Mouse (Mus musculus) midbrain, embryonic 10.5 days (tissue): ENCODE measurements around the gene Cox4i1. TPM values are rescaled to one million over a fixed set of nuclear protein-coding genes. Genes with fewer than 3 reads are reported as not detected.

Source experiments
- DNase-seq: peaks from one replicate; pipeline ENCODE4 v3.0.0-alpha.2; 2017; ENCODE audit warnings: low spot score
- H3K27ac ChIP-seq: fragments of 300-500 bp; sonication (generic); replicated peaks from 2 replicates; pipeline ENCODE4 v1.5.1; 2016; ENCODE audit warnings: mild to moderate bottlenecking
- H3K27me3 ChIP-seq: fragments of 300-500 bp; sonication (generic); 2 replicates; pipeline ENCODE4 v1.6.1; 2016; ENCODE audit warnings: low read depth, mild to moderate bottlenecking; ENCODE audit not compliant: poor library complexity, severe bottlenecking
- H3K36me3 ChIP-seq: fragments of 300-500 bp; sonication (generic); 2 replicates; pipeline ENCODE4 v1.6.1; 2016; ENCODE audit warnings: mild to moderate bottlenecking, moderate library complexity
- H3K4me1 ChIP-seq: fragments of 300-500 bp; sonication (generic); 2 replicates; pipeline ENCODE4 v1.6.1; 2016
- H3K4me3 ChIP-seq: fragments of 300-500 bp; sonication (generic); 2 replicates; pipeline ENCODE4 v1.5.1; 2016; ENCODE audit warnings: mild to moderate bottlenecking, moderate library complexity
- H3K9me3 ChIP-seq: fragments of 300-500 bp; sonication (generic); replicated peaks from 2 replicates; pipeline ENCODE4 v1.6.1; 2016; ENCODE audit warnings: mild to moderate bottlenecking
- WGBS: fragments of 180-500 bp; shearing (Covaris S2); methylation state at CpG from one replicate; pipeline ENCODE4 v1.1.7; 2016; 5-methylcytosine and 5-hydroxymethylcytosine counted together
- polyA plus RNA-seq: library from polyadenylated mRNA; unstranded; fragments of >200 nt; fragmentation: Nextera tagmentation; extraction: Ambion mirVana; gene quantifications from 2 replicates; pipeline ENCODE4 v1.2.1, GENCODE M21; 2016

Gene Cox4i1
- polyA plus RNA-seq, 1 experiment from 2014 or later = 963 TPM

DNA sequence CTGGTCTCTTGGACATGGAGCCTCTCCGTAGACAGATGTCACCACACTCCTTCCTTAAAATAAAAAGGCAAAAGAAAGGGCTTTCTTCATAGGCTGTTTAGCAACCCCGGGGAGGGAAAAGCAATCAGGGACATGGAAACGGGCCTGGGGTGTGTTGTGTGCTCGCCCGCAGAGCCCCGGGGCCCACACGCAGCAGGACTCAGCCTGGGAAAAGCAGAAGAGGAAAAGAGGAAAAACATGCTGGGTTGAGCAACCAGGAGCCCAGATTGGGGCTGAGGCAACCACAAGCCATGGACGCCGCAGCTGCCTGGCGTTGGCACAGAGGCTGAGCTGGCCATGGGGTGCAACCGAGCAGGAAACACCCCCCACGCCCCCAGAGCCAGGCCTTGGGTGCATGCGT, 18.0 kb downstream of the Cox4i1 start:
- Histone ChIP-seq H3K27me3 (peaks cover 29% of the 10 kb centered on the region), H3K36me3 (no peaks in the 10 kb centered on the region), H3K4me3 (no peak overlapping the region), H3K27ac (0 out of 2 replicates have a peak overlapping the region, but pooled peaks have one; percentile 19), H3K4me1 (peaks cover 10% of the 10 kb centered on the region; the same call in 1 of the 2 replicates), H3K9me3 (no peaks in the 10 kb centered on the region)
- DNase-seq = no peak
- WGBS = 82% methylated on average over 13 of the region's 13 CpGs

DNA sequence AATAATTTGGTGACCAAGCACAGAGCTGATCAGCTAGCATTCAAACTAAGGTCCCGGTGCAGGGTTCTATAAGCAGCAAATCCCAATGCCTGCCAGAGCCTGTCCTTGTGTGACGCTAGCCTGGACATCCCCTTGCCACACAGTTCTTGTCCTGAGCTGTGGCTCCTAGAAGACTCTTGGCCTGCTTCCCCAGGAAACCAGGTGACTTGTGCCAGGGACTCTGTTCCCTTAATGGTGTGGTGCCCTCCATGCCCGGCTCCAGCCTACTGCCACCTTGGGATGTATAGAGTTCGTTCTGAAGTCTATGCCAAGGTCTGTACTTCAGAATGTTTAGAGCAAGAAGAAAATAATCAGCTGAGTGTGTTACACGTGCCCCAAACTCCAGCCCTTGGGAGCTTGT, 18.6 kb downstream of the Cox4i1 start:
- Histone ChIP-seq H3K27ac (no peak overlapping the region), H3K9me3 (no peaks in the 10 kb centered on the region), H3K4me3 (no peak overlapping the region), H3K36me3 (no peaks in the 10 kb centered on the region), H3K4me1 (peaks cover 10% of the 10 kb centered on the region; the same call in 1 of the 2 replicates), H3K27me3 (peaks cover 29% of the 10 kb centered on the region)
- WGBS = 85% methylated on average over 5 of the region's 5 CpGs
- no peak for DNase-seq

DNA sequence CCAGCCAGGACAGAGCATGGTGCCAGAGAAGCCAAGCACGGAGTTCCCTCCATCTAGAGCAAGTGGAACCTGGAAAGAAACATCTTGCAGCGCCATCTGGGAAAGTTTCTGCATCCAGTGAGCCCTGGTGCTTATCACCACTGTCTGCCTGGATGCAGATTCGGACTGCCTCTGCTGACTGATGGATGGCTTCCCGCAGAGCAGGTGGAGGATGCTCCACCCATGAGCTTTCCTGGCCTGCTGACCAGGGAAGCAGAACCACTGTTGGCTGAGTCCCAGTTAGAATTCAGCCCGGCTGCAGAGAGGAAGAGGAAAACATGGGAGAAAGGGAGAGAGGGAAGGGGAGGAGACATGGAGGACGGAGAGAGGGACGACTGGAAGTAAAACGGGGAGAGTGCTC, 19.8 kb downstream of the Cox4i1 start:
- no peak overlapping the region for H3K4me3 ChIP-seq
- H3K36me3 ChIP-seq = no peaks in the 10 kb centered on the region
- 77% methylated on average over 8 of the region's 8 CpGs for WGBS
- no peak overlapping the region for H3K27ac ChIP-seq
- H3K9me3 ChIP-seq = no peaks in the 10 kb centered on the region
- DNase-seq = no peak
- H3K4me1 ChIP-seq = peaks cover 10% of the 10 kb centered on the region; the same call in 1 of the 2 replicates
- peaks cover 22% of the 10 kb centered on the region for H3K27me3 ChIP-seq

DNA sequence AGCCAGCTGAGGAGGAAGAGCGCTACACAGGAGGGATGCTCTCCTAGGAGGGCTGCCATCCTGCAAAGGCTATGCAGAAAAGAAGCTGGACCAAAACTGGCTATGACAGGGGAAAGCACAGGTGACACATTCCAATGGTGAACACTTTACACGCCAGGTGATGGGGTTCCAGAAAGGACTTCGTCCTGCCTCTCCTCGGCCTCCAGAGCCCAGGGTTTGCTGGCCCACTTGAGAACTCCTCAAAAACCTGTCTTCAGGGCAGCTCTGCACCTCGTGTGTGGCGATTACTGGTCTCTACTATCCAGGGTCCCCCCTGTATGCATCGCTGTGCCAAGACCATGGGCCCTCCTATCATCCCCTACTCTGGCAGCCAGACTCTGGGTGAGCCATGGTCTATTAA, 20.5 kb downstream of the Cox4i1 start:
- Histone ChIP-seq H3K9me3 (no peaks in the 10 kb centered on the region), H3K4me1 (peaks cover 10% of the 10 kb centered on the region; the same call in 1 of the 2 replicates), H3K27ac (no peak overlapping the region), H3K36me3 (no peaks in the 10 kb centered on the region), H3K27me3 (peaks cover 15% of the 10 kb centered on the region), H3K4me3 (no peak overlapping the region)
- WGBS = 91% methylated on average over 7 of the region's 7 CpGs
- no peak for DNase-seq

DNA sequence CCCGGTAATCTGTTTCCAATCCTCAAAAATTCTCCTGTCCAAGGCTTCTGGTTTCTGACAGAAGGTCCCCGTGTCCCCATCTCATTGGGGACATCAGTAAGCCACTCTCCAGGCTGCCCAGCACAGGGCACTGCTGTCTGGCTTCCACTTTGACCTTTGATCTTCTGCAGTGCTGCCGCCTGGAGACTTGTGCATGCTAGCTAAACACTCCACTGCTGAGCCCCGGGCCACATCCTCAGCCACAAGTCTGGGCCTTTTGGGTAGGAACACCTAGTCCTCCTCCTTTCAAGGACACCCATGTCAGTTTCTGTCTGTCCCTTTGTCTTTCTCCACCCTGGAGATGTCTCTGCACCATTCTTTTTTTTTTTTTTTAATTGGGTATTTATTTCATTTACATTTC, 24.9 kb downstream of the Cox4i1 start:
- Histone ChIP-seq H3K27me3 (peaks cover 4% of the 10 kb centered on the region), H3K4me3 (no peak overlapping the region), H3K27ac (no peak overlapping the region), H3K4me1 (peaks cover 14% of the 10 kb centered on the region; the same call in 1 of the 2 replicates), H3K9me3 (peaks cover 3% of the 10 kb centered on the region; the same call in 1 of the 2 replicates), H3K36me3 (no peaks in the 10 kb centered on the region)
- DNase-seq = no peak
- WGBS = 73% methylated on average over 4 of the region's 4 CpGs

DNA sequence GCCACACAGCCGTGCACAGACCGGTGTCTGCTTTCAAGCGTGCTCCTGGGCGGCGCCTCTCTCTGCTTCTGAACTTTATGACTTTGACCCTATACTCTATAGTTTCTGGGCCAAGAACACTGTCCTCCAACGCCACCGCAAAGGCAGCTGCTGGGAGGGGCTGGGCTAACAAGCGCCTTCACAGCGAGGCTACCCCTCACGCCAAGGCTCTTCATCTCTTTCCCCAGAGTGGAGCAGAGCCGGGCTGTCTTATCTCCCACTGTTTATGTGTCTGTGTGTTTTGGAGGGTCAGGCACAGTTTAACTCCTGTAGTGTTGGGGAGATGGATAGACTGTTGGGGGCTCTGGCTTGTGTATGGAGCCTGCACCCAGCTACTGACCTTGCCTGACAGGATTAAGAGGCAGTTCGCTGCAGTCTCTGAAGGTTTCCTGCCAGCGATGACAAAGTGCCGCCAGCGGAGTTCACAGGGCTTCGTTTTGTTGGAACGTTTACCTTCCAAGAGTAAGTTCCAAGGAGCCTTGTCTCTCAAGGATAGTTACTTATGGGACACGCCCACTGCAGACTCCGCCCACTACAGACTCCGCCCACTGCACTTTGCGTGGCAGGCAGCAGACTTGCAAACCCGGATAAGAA, 26.0 kb downstream of the Cox4i1 start:
- DNase-seq = peak; percentile 25
- WGBS = 60% methylated on average over 22 of the region's 22 CpGs
- H3K27me3 ChIP-seq = no peaks in the 10 kb centered on the region

DNA sequence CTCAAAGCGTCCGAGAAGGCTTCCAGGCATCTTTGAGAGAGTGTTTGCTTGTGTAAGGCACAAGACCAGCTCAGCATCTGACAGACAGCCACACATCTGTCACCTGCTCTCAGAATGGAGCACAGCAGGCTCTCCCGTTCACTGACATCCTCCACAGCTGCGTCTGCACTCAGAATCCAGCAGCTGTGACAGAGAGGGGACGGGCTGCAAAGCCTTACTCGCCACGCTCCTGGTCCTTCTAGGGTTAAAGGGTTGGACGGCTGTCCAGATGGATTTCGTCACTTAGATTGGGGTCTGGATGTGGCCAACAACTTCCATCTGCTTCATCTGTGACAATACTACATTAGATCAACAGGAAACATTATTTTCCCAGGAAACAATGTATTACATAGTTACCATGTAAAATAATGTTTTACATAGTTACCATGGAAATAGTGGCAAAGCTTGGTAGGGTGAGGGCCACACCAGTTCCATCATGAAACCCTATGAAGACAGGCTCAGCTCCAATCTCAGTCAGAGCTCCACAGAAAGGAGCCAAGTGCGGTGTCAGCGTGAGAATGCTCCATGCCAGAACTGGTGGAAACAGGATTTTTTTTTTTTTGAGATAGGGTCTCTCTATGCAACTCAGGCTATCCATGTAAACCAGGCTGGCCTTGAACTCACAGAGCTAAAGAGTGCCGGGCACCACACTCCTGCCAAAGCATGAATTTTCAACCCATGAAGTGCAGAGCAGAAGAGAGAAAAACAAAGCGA, 28.6 kb downstream of the Cox4i1 start:
- Histone ChIP-seq H3K27ac (0 out of 2 replicates have a peak overlapping the region, but pooled peaks have one; percentile 6), H3K27me3 (no peaks in the 10 kb centered on the region), H3K4me1 (peaks cover 14% of the 10 kb centered on the region; the same call in 1 of the 2 replicates), H3K9me3 (peaks cover 6% of the 10 kb centered on the region; the same call in 1 of the 2 replicates), H3K4me3 (no peak overlapping the region), H3K36me3 (no peaks in the 10 kb centered on the region)
- WGBS = 70% methylated on average over 13 of the region's 13 CpGs
- DNase-seq = peak; percentile 13

More for the DNA sequence above, 26.0 kb downstream of the Cox4i1 start:
- no peaks in the 10 kb centered on the region for H3K36me3 ChIP-seq
- peaks cover 14% of the 10 kb centered on the region; the same call in 1 of the 2 replicates for H3K4me1 ChIP-seq
- peaks cover 6% of the 10 kb centered on the region; the same call in 1 of the 2 replicates for H3K9me3 ChIP-seq
- no peak overlapping the region for H3K27ac ChIP-seq
- H3K4me3 ChIP-seq = no peak overlapping the region

DNA sequence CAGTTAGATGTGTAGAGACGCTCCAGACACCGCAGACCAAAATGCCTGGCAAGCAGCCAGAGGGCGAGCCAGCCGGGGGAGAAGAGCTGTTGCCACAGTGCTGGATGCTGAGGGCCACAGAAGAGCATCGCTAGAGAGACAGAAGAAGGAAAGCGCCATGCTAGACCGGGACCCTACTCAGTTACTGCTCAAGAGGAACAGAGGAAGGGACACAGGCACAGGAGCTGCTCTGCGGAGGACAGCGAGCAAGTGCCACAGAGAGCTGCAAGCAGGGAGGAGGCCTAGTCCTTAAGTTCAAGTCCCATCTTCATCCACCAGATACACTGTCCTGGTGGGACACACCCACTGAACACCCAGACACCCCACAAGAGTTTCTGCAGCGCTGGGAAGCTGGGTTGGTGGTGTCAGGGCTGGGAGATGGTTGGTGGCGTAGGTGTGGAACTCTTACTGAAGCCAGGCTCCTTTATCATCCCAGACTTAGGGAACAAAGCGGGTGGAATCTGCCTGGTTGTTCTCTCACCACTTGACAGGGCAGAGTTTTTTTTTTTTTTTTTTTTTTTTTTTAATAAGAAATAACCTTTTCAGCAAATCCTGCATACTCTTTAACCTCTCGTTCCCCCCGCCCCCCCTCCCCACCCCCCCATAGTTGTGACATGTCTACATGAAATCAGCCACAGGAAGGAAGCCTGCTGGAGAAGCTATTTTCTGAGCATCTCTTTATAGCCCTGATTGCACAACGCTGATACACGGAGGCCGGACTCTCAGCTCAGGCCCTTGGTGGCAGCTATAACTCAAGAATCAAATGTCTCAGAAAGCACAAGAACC, 29.3 kb downstream of the Cox4i1 start:
- Histone ChIP-seq H3K36me3 (no peaks in the 10 kb centered on the region), H3K4me1 (peaks cover 14% of the 10 kb centered on the region; the same call in 1 of the 2 replicates), H3K4me3 (no peak overlapping the region), H3K9me3 (peaks cover 6% of the 10 kb centered on the region; the same call in 1 of the 2 replicates), H3K27me3 (no peaks in the 10 kb centered on the region), H3K27ac (no peak overlapping the region)
- 88% methylated on average over 17 of the region's 17 CpGs for WGBS
- DNase-seq = no peak

DNA sequence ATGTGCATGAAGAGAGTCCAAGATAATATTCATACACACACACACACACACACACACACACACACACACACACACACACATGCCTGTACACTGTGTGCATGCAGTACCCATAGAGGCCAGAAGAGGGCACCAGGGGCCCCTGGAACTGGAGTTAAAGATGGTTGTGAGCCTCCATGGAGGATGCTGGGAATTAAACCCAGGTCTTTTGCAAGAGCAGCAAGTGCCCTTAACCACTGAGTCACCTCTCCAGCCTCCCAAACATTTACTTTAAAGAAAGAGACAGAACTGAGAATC, 29.9 kb downstream of the Cox4i1 start:
- H3K4me1 ChIP-seq = peaks cover 14% of the 10 kb centered on the region; the same call in 1 of the 2 replicates
- no peak for DNase-seq
- no peaks in the 10 kb centered on the region for H3K36me3 ChIP-seq

DNA sequence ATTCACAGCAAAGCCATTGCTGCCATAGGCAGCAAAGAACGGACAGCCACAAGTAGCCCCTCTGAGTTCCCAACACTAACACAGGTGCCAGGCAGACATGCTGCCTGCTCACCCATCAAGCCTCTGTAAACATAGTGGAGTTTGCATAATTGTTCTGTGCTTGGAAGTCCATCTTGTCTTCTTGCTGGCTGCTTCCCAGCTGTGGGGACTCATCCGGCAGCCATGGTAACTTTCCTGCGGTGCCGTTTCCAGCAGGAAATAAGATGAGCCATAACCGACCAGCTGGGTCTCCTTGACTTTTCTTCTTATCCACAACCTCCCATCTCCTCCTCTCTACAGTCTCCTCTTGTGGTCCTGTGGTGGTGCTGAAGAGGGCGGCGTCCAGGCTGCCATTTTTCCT, 30.4 kb downstream of the Cox4i1 start:
- Histone ChIP-seq H3K4me1 (peaks cover 14% of the 10 kb centered on the region; the same call in 1 of the 2 replicates), H3K27me3 (no peaks in the 10 kb centered on the region), H3K9me3 (peaks cover 6% of the 10 kb centered on the region; the same call in 1 of the 2 replicates), H3K4me3 (no peak overlapping the region), H3K36me3 (no peaks in the 10 kb centered on the region), H3K27ac (no peak overlapping the region)
- 91% methylated on average over 7 of the region's 7 CpGs for WGBS
- DNase-seq = no peak

More for the DNA sequence above, 29.9 kb downstream of the Cox4i1 start:
- Histone ChIP-seq H3K9me3 (peaks cover 6% of the 10 kb centered on the region; the same call in 1 of the 2 replicates), H3K27me3 (no peaks in the 10 kb centered on the region), H3K4me3 (no peak overlapping the region), H3K27ac (no peak overlapping the region)

DNA sequence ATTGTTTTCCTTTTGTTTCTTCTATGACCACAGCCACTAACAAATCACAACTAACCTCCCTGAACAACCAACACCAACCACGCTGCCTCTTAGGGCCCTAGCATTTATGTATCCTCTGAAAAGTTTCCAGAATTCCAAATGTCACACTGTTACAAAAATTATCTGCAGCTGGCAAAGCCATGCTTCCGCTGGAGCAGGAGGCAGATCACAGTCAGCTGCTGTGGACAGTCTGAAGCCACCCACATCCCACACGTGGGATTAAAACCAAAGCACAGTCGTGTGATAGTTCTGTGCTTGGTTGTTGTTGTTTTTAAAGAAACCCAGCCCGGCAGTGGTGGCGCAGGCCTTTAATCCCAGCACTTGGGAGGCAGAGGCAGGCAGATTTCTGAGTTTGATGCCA, 31.1 kb downstream of the Cox4i1 start:
- H3K36me3 ChIP-seq = no peaks in the 10 kb centered on the region
- no peaks in the 10 kb centered on the region for H3K27me3 ChIP-seq
- H3K4me1 ChIP-seq = peaks cover 11% of the 10 kb centered on the region; the same call in 1 of the 2 replicates
- no peak overlapping the region for H3K27ac ChIP-seq
- no peak overlapping the region for H3K4me3 ChIP-seq
- 82% methylated on average over 6 of the region's 6 CpGs for WGBS
- peaks cover 6% of the 10 kb centered on the region; the same call in 1 of the 2 replicates for H3K9me3 ChIP-seq
- DNase-seq = no peak

DNA sequence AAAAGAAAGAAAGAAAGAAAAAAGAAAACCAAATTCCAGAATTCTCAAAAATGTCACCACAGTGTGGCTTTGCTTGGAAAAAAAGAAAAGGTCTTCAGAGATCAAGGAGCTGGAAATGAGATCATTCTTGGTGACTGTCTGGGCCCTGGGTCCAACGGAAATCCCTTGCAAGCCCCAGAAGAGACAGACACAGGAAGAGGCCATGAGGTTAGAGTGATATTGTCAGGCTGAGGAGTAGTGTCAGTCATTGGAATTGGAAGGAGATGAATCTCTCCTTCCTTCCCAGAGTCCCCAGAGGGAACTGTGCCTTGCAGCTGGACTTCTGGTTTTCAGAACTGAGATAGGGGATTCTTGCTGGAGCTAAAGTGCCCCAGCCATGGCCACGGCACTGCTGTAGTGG, 31.5 kb downstream of the Cox4i1 start:
- Histone ChIP-seq H3K4me1 (peaks cover 8% of the 10 kb centered on the region; the same call in 1 of the 2 replicates), H3K4me3 (no peak overlapping the region), H3K27ac (no peak overlapping the region), H3K36me3 (no peaks in the 10 kb centered on the region), H3K27me3 (no peaks in the 10 kb centered on the region), H3K9me3 (peaks cover 6% of the 10 kb centered on the region; the same call in 1 of the 2 replicates)
- WGBS = 84% methylated on average over 2 of the region's 2 CpGs
- DNase-seq = no peak
